Mouse (Mus musculus) liver, postnatal 0 days (tissue): ENCODE measurements at regions not wholly inside any gene's neighbourhood (a gene's known extent, or its start where the extent isn't known, plus 50 kb on each side); places are given as distances from the start of the nearest gene placed in this dataset.

Experiments
- ATAC-seq: fragments of 200-750 bp; cut with Nextera tagmentation; 2 replicates; pipeline ENCODE4 v1.8.0; 2017; ENCODE audit warnings: mild to moderate bottlenecking, moderate library complexity
- DNase-seq: peaks from one replicate; pipeline ENCODE4 v3.0.0-alpha.2; 2016
- H3K27ac ChIP-seq: fragments of 300-500 bp; sonication (generic); 2 replicates; pipeline ENCODE4 v1.5.1; 2014; ENCODE audit warnings: antibody characterized with exemption, moderate library complexity, mild to moderate bottlenecking, low read depth
- H3K27me3 ChIP-seq: fragments of 300-500 bp; sonication (generic); 2 replicates; pipeline ENCODE4 v1.6.1; 2014; ENCODE audit warnings: low read length, control low read depth, mixed read lengths; ENCODE audit not compliant: insufficient read depth
- H3K36me3 ChIP-seq: fragments of 300-500 bp; sonication (generic); replicated peaks from 2 replicates; pipeline ENCODE4 v1.6.1; 2014; ENCODE audit warnings: mild to moderate bottlenecking, control low read depth, low read length, moderate library complexity, mixed read lengths; ENCODE audit not compliant: insufficient read depth
- H3K4me1 ChIP-seq: fragments of 300-500 bp; sonication (generic); 2 replicates; pipeline ENCODE4 v1.6.1; 2014; ENCODE audit warnings: antibody characterized with exemption, mild to moderate bottlenecking, control low read depth; ENCODE audit not compliant: insufficient read depth
- H3K4me2 ChIP-seq: fragments of 300-500 bp; sonication (generic); 2 replicates; pipeline ENCODE4 v1.6.1; 2014; ENCODE audit warnings: low read depth, mild to moderate bottlenecking, low read length, moderate library complexity, mixed read lengths
- H3K4me3 ChIP-seq: fragments of 300-500 bp; sonication (generic); 2 replicates; pipeline ENCODE4 v1.5.1; 2014; ENCODE audit warnings: low read depth, low read length
- H3K9ac ChIP-seq: fragments of 300-500 bp; sonication (generic); replicated peaks from 2 replicates; pipeline ENCODE4 v1.6.1; 2014; ENCODE audit warnings: mild to moderate bottlenecking, moderate library complexity
- H3K9me3 ChIP-seq: fragments of 300-500 bp; sonication (generic); 2 replicates; pipeline ENCODE4 v1.6.1; 2016; ENCODE audit warnings: mild to moderate bottlenecking, control low read depth, low read length, mixed read lengths
- CTCF ChIP-seq: sonication (generic); IDR thresholded peaks from 2 replicates; pipeline ENCODE4 v1.5.1; 2016; ENCODE audit warnings: antibody characterized with exemption, low read depth
- EP300 ChIP-seq: IDR thresholded peaks from 2 replicates; pipeline ENCODE4 v1.6.1; 2016; ENCODE audit warnings: antibody characterized with exemption, low read depth, mild to moderate bottlenecking
- WGBS: fragments of 180-500 bp; shearing (Covaris S2); extraction: QIAGEN DNeasy Blood & Tissue Kit; methylation state at CpG from one replicate; pipeline ENCODE4 v1.1.7; 2014; ENCODE audit not compliant: insufficient replicate concordance; 5-methylcytosine and 5-hydroxymethylcytosine counted together

DNA sequence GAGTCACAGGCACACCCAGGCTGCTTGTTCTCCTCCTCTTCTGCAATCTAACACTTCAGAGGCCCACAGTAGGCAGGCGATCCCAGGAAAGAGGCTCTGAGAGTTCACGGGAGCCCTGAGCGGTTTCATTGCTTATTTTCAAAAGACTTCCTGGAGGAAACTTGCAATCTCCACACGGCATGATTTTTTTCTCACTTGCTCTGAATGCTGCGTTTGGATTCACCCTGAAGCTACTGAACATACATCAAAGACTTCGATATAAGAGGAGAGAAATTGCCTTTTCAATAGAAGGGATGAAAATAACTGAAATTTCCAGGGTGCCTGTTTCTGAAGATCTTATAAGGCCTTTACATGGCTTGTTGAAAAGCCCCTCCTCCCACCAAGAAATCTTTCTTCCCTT is 164.5 kb downstream of the B3glct start:
- Histone ChIP-seq H3K4me1 (no peaks in the 10 kb centered on the region), H3K36me3 (no peaks in the 10 kb centered on the region), H3K9me3 (no peaks in the 10 kb centered on the region), H3K4me2 (no peak overlapping the region), H3K27me3 (peaks cover 7% of the 10 kb centered on the region), H3K4me3 (no peak overlapping the region), H3K9ac (no peak overlapping the region), H3K27ac (no peak overlapping the region)
- 52% methylated on average over 6 of the region's 6 CpGs for WGBS
- no peak for TF ChIP-seq EP300
- TF ChIP-seq CTCF: no peak
- DNase-seq (no peak), ATAC-seq (no peak)

DNA sequence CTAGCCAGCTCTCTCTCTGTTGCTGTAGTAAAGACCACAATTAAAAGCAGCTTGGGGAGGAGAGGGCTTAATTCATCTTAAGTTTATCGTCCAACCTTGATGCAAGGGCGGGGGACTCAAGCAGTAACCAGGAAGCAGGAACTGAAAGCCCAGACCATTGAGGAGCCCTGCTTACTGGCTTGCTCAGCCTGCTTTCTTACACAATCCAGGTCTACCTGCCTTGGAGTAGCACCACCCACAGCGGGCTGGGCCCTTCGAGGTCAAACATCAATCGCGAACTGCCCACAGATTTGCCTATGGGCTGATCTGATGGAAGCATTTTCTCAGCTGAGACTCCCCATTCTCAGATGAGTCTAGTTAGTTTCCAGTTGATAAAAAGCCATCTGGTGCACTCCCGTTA is 165.3 kb downstream of the B3glct start:
- Histone ChIP-seq H3K36me3 (no peaks in the 10 kb centered on the region), H3K4me3 (no peak overlapping the region), H3K9ac (no peak overlapping the region), H3K4me1 (no peaks in the 10 kb centered on the region), H3K27me3 (peaks cover 7% of the 10 kb centered on the region), H3K27ac (no peak overlapping the region), H3K4me2 (no peak overlapping the region), H3K9me3 (no peaks in the 10 kb centered on the region)
- TF ChIP-seq CTCF: no peak
- TF ChIP-seq EP300: no peak
- WGBS: 53% methylated on average over 7 of the region's 7 CpGs
- ATAC-seq (no peak), DNase-seq (no peak)

DNA sequence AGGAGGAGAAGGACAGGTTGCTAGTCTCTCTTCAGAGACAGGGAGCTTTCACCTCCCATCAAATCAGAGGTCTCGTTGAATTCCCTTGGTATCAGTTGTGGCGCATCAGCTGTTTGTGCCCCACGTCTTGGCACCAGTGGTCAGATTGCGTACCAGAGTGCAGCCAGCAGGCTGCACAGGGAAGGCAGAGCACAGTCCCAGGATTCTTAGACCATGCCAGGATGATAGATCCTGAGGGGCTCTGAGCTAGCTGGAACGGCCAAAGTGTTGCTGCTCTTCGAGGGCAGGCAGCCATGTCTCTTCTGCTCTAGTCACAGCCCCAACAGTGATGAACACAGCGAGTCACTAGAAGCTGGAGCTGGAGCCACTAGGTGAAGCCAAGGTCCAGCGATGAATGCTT is 167.2 kb downstream of the B3glct start:
- 69% methylated on average over 8 of the region's 8 CpGs for WGBS

DNA sequence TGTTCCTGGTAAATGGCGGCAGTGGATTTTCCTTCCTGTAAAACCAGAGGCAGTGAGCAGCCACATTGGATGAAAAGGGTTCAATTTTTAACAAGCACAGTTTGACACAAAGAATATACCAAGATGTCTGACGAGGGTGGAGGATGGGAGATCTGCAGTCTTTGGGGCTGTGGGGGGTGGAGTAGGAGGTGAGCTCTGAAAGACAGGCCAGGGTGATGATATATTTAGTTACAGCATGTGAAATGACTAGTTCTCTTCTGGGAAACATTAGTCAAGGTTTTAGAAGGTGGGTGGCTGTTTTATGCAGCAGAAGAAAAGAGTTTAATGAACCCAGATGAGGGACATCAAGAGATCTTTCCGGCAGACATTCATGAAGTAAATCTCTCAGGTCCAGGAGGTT is 170.0 kb upstream of the Rxfp2 start:
- H3K36me3 ChIP-seq: no peaks in the 10 kb centered on the region
- no peak overlapping the region for H3K9ac ChIP-seq
- H3K9me3 ChIP-seq: no peaks in the 10 kb centered on the region
- no peaks in the 10 kb centered on the region for H3K4me1 ChIP-seq
- H3K27me3 ChIP-seq: peaks cover 7% of the 10 kb centered on the region
- no peak overlapping the region for H3K4me2 ChIP-seq
- ATAC-seq (no peak), DNase-seq (no peak)
- no peak overlapping the region for H3K27ac ChIP-seq
- no peak for TF ChIP-seq CTCF
- no peak for TF ChIP-seq EP300
- H3K4me3 ChIP-seq: no peak overlapping the region
- 67% methylated on average over 3 of the region's 3 CpGs for whole genome bisulfite sequencing

More for the DNA sequence above, 167.2 kb downstream of the B3glct start:
- no peak for TF ChIP-seq CTCF
- TF ChIP-seq EP300: no peak
- Histone ChIP-seq H3K9me3 (no peaks in the 10 kb centered on the region), H3K4me3 (no peak overlapping the region), H3K9ac (no peak overlapping the region), H3K36me3 (no peaks in the 10 kb centered on the region), H3K27ac (no peak overlapping the region), H3K4me1 (no peaks in the 10 kb centered on the region), H3K27me3 (peaks cover 7% of the 10 kb centered on the region), H3K4me2 (no peak overlapping the region)
- no peak for ATAC-seq
- DNase-seq: no peak

DNA sequence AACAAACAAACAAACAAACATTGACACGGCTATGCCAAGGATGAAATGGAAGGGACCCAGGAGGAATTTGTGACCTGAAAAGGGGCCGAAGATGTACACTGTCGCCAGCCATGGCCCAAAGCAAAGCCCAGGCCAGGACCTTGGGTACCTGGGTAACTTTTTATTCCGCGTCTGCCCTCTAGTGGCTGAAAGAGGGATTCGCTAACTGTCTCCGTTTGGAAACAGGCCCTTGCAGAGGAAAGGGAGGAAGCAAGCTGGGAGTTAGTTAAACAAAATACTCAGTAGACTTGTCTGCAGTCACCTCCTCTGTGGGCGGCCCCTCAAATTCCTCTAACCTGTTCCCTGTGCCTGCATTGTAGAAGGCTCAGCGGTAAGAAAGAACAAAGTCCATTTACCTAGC is 167.5 kb upstream of the Rxfp2 start:
- no peaks in the 10 kb centered on the region for H3K27me3 ChIP-seq
- H3K4me2 ChIP-seq: no peak overlapping the region
- ATAC-seq (no peak), DNase-seq (peak; percentile 62)
- no peaks in the 10 kb centered on the region for H3K9me3 ChIP-seq
- H3K4me3 ChIP-seq: no peak overlapping the region
- H3K27ac ChIP-seq: no peak overlapping the region
- TF ChIP-seq EP300 (no peak), CTCF (peak; percentile 75)
- 14% methylated on average over 9 of the region's 9 CpGs for WGBS
- no peaks in the 10 kb centered on the region for H3K36me3 ChIP-seq
- H3K9ac ChIP-seq: no peak overlapping the region
- no peaks in the 10 kb centered on the region for H3K4me1 ChIP-seq

DNA sequence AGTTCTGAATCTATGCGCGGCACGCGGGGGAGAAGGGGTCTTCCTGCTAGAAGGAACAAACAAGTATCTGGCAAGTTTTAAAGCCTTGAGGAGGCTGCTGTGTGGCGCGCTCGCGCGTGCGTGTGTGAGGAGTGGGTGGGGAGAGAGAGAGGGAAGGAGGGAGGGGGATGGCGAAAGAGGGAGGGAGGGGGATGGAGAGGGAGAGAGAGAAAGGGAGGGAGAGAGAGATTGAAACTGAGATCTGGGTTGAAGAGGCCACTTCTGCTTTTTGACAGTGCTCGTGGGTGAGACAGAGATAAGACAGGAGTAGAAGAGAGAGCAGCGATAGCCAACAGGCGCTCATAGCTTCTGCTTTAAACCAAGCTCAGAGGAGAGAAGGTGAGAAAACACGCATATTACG is 166.0 kb upstream of the Rxfp2 start:
- H3K27ac ChIP-seq: no peak overlapping the region
- H3K4me3 ChIP-seq: no peak overlapping the region
- DNase-seq (no peak), ATAC-seq (no peak)
- no peak for TF ChIP-seq CTCF
- H3K4me2 ChIP-seq: peak overlapping the region; percentile 45
- H3K36me3 ChIP-seq: no peaks in the 10 kb centered on the region
- no peaks in the 10 kb centered on the region for H3K27me3 ChIP-seq
- H3K9ac ChIP-seq: no peak overlapping the region
- H3K4me1 ChIP-seq: no peaks in the 10 kb centered on the region
- 14% methylated on average over 16 of the region's 16 CpGs for WGBS
- no peaks in the 10 kb centered on the region for H3K9me3 ChIP-seq

DNA sequence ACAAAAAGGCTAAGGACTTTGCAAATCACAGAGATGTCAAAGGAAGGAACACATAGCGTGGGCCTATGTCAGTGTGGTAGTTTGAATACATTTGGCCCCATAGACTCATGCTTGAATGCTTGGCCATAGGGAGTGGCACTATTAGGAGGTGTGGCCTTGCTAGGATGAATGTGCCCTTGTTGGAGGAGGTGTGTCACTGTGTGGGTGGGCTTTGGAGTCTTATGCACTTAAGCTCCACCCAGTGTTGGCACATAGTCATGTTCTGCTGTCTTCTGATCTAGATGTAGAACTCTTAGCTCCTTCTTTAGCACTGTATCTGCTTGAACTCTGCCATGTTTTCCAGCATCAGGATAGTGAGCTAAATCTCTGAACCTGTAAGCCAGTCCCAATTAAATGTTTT is 162.4 kb upstream of the Rxfp2 start:
- no peaks in the 10 kb centered on the region for H3K4me1 ChIP-seq
- H3K4me3 ChIP-seq: no peak overlapping the region
- TF ChIP-seq EP300: no peak
- no peak for TF ChIP-seq CTCF
- no peak for DNase-seq
- no peak overlapping the region for H3K27ac ChIP-seq
- WGBS: 85% methylated on average over 1 of the region's 1 CpGs
- ATAC-seq: no peak
- H3K36me3 ChIP-seq: no peaks in the 10 kb centered on the region
- H3K9me3 ChIP-seq: no peaks in the 10 kb centered on the region
- no peaks in the 10 kb centered on the region for H3K27me3 ChIP-seq
- H3K4me2 ChIP-seq: no peak overlapping the region
- no peak overlapping the region for H3K9ac ChIP-seq
